Mouse (Mus musculus) adrenal gland, postnatal 4 days (tissue): ENCODE data around the gene Trpm5. TPM values are rescaled to one million over a fixed set of nuclear protein-coding genes. Genes with fewer than 3 reads are reported as not detected.

ENCODE experiments used
- DNase-seq, 2 experiments: peaks; one replicate each; pipeline ENCODE4 v3.0.0; 2021 to 2022; ENCODE audit warnings: low spot score in 2 of 2, mixed read lengths in 2 of 2
- total RNA-seq, 2 experiments: library from RNA; stranded (reverse); gene quantifications; 2 replicates each; pipeline ENCODE4 v1.2.3; 2021

Gene Trpm5
- total RNA-seq, 2 experiments from 2014 or later: 5.2 to 6.0 TPM

DNA sequence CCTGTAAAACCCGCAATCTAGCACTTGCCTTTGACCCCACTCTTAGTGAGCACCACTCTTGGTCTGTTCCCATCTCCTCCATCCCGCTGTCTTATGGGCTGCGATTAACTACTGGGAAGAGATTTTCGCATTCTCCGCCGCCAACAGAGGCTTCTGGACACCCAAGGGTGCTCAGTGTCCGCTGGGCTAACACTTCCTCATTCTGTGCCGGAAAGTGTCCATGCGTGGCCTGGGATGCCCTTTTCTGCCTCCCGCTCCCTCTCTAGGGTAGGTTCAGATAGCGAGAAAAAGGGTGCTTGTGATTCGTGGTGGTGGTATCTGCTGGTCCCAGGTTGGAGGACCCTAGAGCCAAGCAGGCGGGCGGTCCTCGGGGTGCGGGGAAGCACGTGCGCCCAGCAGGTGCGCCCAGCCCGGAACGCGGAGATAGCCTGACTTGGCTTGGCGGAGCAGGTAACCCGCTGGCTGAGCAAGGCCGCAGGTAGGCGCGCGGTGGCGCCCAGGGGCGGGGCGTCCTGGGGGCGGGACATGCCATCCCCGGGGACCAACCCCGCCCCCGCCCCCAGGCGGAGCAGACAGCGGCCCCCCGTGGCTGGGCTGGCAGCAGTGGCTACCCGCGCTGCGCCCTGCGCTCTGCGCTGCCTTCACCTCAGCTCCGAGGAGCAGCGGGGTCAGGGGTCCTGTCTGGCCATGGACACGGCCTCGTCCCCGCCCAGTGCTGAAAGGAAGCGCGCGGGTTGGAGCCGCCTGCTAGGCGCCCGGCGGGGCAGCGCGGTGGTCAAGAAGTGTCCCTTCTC, 12.4 kb upstream of the Trpm5 start:
- DNase-seq: no peak

DNA sequence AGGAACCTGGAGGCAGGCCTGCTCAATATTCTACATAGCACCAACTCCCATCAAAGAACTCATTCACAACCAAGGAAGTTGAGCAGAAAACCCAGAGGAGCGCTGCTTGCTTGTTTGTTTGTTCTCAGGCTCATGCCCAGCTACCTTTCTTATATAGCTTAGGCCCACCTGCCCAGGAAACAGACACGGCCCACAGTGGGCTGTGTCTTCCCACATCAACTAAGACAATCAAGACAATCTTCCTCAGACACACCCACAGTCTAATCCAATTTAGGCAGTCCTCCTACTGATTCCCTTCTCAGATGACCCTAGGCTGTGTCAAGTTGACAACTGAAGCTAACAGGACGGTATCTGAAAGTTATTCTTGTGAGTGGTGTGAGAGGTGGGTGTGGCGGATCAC, 11.6 kb upstream of the Trpm5 start, which contains the start of gene Kcnq1:
Gene Kcnq1 (plus strand): TSS at position 301 of the 400 bp plus-strand sequence.
- DNase-seq: no peak

DNA sequence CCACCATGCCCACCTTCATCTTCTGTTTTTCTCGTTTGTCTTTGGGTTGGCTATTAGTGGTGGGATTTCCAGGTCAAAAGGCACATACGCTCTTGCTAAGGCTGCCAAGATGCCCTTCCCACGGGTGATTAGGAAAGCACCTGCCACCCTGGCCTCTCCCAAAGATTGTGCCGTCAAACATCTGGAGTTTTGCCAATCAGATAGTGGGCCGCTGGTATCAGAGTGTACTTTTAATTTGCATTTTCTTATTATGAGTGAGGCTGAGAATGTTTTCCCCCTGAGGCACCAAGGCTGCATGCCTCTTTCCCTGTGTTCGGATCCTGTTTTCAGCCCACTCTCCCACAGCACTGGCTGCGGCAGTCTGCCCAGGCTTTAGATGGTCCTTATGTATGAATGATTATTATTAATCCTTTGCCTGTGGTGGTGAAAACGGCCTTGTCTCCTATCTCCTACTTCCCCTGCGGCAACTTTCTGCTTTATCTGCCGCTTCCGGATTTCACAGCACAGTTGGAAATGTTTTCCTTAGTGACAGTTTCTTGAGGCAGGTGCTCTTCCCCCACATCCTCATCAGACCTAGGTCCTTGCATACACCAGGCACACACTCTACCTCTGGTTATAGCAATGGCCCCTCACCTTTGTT, 10.9 kb upstream of the Trpm5 start:
- no peak for DNase-seq

DNA sequence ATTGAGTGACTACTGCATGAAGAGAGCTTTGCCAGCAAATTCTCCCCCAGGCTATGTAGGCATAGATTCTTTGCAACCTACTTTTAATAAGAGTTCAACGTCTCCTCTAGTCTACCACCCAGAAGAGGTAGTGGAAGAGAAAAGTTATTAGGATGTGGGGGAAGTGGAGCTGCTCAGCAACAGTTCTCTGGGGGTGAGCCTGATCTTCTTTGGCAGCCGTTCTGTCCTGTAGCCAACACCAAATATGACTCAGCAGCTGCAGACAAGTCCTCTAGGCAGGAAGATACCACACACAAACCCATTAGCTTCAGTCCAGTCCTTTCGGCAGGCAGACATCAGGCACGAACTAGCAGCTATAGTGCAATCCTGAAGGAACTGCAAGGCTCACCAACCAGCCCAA, 6.3 kb upstream of the Trpm5 start:
- DNase-seq: no peak

DNA sequence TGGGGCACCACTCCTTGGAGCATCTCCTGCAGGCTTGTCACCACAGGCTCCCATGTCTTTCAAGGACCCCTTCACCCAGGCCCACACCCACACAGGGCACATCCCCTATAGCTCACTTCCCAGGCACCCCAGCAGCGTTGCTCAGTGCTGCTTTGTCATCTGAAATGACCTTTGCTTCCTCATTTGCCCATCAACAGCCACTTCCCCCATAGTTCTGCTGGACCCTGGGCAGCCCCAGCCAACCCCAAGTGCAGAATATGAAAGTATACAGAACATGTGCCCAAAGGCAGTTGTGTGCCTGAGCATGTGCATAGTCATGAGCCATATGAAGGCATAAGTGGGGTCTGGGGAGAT, 1.1 kb upstream of the Trpm5 start:
- DNase-seq: no peak

GRCm38 (mm10) chr7:143093847-143094246, 595 bp downstream of the Trpm5 start:
- no peak for DNase-seq

DNA sequence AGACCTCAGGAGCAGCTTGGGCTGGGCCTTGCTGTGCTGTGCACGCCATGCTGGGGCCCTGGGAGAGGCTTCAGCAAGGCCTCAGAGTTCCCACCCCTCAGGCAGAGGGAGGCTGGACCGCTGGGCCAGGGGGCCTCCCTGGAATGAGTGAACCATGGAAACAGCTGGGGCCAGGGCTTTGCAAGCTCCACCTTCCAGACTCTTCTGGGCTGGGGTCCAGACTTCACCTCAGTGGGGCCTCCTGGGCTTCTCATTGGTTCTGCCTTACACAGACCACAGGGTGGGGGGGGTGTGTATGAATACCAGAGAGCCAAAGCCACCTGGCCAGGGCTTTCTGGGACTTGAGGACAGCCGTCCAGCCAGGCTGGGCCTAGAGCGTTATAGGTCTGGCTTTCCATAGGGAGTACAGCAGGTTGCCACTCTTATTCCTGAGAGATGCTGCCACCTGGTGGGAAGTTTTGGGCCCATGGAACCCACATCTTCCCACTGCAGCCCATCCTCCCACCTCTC, 7.3 kb downstream of the Trpm5 start:
- DNase-seq: no peak

DNA sequence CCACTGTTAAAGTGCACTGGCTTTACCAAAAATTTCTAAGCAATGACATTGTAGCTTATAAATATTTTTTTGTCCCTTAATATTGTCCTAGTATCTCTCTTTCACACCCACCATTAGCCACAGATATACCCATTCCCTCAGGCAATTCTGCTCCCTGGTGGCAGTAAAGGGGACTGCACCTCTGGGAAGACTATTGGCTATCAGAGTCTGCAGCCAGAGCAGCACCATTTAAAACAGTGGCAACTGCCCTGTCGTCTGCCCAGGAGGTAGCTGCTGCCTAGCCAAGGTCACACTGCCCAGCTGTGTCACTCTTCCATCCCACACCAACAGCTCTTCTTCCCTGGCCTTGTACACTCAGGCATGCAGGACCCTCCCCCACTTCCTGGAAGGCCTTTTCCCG, 8.1 kb downstream of the Trpm5 start:
- peak in 1 of 2 experiments; percentile 45 for DNase-seq

DNA sequence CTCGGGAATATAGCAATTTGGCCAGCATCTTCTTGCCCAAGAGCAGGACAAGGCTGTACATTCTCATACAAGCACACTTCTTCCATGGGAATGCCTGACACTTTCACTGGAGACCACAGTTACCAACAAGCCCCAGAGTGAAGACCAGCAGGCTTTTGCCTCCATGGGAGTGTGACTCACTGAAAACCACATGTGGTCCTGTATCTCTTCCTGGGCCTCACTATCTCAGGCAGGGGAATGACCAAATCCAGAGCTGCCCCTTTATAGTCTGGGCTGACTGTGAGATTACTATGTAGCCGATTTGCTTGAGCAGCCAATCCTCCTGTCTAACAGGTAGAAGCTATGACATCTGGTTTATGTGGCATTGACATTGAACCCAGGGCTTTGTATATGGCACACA, 10.7 kb downstream of the Trpm5 start:
- no peak for DNase-seq

DNA sequence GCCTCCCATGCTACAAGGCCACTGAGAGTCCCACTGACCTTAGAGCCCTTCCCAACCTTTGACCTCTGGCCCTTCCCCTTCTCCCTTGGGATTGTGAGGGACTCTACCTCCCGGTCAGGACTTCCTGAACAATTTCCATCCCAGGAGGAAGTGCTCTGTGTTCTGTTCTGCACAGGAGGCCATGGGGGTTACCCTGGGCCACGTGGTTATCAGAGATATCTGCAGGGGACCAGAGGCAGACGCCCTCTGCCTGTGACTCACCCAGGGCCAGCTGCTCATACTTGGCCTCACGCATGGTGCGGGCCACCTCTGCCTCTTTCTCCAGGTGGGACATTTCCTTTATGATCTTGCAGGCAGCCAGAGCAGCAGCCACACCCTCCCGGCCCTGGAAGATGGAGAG, 12.4 kb downstream of the Trpm5 start:
- no peak for DNase-seq

DNA sequence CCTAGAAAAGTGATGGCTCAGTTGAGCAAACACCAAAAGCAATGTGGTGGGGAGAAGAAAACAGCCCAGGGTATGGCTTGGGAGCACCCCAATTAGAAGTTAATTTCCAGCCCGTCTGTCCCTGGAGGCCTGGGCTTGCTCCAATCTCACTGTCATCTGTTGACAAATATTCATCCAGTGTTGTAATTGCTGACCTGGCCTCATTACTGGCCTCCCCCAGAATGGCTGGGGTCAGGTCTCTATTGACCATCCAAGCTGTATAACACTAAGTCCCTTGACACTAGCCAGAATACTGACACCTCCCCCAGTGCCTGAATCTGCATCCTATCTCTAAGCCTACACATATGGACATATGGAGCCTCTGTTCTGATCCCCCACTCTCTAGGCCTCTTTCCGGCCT, 17.1 kb downstream of the Trpm5 start:
- DNase-seq: no peak

DNA sequence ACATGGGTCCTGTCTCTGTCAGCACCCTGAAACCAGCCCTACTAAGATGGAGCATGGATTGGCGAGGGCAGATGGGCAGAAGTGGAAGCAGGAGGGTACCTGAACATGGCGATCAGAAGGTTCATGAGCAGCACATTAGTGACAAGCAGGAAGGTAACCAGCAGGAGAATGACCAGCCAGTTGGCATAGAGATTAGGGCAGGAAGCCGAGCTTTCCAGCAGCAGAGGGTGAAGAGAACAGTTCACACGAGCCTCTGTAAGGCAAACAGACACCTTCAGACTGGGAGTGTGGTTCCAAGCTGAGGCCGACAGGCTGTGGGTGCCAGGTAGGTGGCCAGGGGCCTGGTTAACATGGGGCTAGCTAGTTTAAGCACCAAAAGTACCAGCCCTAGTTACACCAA, 19.0 kb downstream of the Trpm5 start:
- DNase-seq: no peak

DNA sequence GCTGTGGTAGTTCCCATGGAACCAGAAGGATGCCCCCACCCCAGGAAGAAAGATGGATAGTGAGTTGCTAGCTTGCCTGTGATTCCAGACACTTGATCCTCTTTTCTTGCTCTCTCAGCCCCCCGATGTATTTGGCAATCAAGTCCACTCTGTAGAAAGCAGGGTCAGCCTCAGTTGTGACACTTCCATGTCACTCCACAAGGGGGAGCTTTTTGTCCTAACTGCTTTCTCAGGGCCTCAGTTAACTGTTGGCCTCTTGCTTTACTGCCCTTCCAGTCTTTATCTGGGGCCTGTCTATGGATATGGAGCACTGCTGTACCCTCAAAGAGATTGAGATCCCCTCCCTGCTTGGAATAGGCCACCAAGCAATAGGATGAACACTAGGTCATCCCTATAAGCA, 21.4 kb downstream of the Trpm5 start:
- DNase-seq: no peak

DNA sequence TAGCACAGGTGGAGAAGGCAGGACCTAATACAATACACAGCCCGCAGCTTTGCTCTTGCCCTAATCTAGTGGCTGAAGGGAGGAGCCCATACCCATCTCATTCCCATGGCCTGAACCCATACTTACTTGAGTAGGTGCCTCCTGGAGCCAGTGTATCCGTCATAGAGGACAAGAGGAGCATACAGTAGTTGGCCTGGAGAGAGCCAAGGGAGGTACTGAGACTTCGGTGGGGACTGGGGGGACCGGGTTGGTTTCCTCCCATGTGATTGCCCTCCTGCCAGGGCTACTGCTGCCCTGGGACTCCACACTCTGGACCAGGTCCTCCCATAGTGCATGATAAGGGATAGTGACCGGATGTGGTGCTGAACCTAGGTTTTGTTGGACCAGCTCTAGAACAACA, 21.8 kb downstream of the Trpm5 start:
- no peak for DNase-seq

DNA sequence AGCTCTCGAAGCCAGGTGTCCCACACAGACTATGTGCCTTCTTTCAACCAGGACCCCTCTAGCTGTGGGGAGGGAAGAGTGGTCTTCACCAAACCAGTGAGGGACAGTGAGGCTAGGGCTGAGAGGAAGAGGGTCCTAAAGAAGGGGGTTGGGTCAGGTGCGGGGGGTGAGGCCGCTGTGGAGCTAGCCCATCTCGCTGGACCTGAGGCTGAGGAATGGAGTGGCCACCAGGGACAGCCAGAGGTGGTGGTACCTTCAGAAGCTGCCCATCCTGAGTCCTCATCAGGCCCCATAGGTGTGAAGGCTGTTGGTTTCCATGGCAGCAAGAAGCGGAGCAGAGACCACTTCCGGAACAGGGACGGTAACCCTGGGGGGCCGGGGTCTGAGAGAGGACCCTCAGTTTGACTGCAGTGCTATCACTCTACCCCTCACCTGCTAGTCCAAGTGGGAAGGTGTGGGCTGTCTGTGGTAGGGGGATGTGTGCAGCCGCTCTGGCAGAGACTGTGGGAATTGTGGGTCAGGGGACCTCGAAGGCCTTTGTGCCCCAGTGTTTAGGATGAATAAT, 23.9 kb downstream of the Trpm5 start:
- DNase-seq: no peak

DNA sequence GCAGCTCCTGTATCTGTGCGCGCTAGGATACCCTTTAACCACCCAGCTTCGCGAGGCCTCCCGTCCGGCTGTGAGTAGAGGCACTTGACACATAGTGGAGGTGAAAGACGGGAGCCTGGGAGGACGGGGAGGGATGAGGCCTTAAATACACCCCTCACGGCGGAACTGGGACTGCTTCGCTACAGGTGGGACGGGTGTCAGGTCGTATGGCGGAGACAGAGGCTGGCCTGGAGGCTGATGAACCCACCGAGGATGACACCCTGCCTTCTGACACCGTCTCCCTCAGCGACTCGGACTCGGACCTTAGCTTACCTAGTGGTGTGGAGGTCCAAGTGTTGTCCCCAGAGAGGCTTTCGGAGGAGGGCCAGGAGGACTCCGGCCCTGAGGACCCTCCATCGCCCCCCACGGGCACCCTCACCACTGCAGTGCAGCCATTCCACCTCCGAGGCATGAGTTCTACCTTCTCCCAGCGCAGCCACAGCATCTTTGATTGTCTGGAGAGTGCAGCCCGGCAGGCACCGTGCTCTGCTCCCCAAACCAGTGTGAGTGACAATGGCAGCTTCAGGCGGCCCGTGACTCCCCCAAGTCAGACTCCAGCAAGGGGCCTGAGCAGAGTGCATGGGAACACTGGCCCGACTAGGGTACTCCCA, 24.6 kb downstream of the Trpm5 start:
- no peak for DNase-seq

DNA sequence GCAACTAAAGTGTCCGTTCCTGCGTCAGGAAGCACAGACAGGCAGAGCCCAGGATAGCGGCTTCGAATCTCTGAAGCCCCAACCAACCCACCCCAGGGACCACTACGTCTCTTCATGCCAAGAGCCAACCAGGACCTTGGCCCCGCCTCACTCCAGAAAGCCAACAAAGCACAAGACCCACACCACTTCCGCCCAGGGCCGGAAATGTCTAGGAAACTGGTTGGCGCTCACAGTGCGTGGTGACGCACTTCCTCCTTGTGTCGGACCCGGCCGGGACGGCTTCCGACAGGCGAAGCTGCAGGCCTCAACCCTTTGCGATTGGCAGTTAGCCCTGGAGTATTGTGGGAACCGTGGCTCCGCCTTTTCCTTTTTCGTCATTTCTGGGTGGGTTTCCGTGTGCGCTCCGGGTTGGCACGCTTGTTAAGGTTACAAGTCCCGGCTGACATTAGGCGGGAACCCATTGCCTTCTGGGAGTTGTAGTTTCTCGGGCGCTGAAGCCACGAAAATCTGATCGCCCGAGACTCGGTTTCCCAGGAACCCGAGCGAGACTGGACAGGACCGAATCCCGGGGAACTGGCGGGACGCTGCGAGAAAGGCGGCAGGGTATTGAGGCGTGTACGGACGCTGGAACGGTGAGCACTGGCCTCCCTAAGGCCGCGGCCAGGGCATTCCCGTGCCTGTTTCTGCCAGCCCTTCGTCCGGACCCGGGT, 25.4 kb downstream of the Trpm5 start, which contains the start of gene Tssc4:
Gene Tssc4 (plus strand): TSS at position 368 of the 710 bp plus-strand sequence.
- DNase-seq: peak; percentile 78 to 95

DNA sequence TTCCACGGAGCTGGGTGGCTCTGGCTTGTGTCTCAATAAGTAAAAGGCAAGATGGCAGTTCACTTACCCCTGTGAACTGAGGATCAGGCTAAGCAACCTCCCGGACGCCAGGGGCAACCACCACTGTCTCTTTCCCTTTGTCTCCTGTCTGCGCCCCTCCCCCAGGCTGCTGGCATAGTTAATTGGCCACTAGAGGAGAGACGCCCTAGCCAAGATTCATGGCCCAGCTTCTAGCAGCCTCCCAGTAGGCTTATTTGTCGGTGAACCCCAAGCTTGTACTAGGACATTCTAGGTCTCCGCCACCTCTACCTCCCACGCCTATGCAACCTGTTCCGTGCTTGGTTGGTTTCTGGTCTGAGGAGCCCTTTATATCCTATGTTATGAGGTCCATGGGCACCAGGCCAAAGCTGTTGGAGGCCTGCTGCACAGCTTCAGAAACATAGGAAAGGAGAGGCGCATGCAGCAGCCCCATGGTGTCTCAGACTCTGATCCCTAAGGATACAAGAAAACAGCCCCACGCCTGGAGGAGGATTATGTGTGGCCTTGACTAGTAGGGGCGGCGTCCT, 26.0 kb downstream of the Trpm5 start:
- DNase-seq: peak in 1 of 2 experiments; percentile 48

DNA sequence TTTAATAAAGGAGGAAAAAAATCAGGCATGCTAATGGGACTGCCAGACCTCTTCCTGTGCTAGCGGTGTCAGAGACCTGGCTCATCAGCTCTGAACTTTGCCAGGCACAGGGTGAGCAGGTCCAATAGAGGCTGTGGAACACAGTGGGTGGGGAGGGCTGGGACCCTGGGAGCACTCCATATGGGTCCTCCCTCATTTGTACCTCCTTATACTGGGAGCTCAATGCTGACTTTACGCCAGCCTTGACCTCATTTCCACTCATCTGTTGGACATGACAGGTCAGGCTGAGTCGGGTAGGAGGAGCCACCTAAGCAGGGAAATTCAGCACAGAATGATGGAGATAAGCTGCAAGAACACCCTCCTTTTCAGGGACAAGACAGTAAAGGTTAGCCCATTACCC, 26.5 kb downstream of the Trpm5 start:
- no peak for DNase-seq

GRCm38 (mm10) chr7:143067469-143067868, 27.0 kb downstream of the Trpm5 start:
- no peak for DNase-seq

DNA sequence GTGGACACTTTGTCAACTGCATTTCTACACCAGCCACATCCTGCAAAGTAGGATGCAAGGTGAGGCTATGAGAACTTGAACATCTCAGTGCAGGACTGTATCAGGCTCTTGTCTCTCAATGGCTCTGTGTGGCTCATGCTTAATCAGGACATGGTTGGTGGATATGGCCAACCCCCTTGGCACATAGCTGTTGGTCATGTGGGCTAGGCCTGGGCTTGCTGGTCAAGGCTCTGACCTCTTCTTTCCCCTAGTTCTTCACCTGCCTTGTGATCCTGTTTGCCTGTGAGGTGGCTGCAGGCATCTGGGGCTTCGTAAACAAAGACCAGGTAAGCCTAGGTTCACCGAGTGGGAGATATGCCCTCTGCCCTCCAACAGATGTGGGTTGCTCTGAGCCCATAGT, 28.8 kb downstream of the Trpm5 start:
- no peak for DNase-seq
